Mouse (Mus musculus) CH12.LX (cell line): ENCODE data around the gene Saal1. TPM values are rescaled to one million over a fixed set of nuclear protein-coding genes. Genes with fewer than 3 reads are reported as not detected.

ENCODE experiments used
- DNase-seq: peaks from one replicate; pipeline ENCODE4 v3.0.0-alpha.2; 2013; ENCODE audit errors: extremely low read depth
- H3K27ac ChIP-seq: 2 replicates; pipeline ENCODE4 v1.5.1; 2012; ENCODE audit warnings: low read depth, mild to moderate bottlenecking, control low read depth, moderate library complexity; ENCODE audit not compliant: insufficient read depth
- H3K27me3 ChIP-seq: replicated peaks from 2 replicates; pipeline ENCODE3; 2012; ENCODE audit warnings: inconsistent platforms
- H3K36me3 ChIP-seq, 2 experiments: replicated peaks in 1 of 2; 2 replicates each; pipeline versions ENCODE3 to v1.6.1; 2012; ENCODE audit warnings: inconsistent platforms in 1 of 2, low read length in 1 of 2, mild to moderate bottlenecking in 1 of 2, mixed read lengths in 1 of 2, moderate library complexity in 1 of 2; ENCODE audit not compliant: control insufficient read depth in 1 of 2, insufficient read depth in 1 of 2
- H3K4me1 ChIP-seq, 2 experiments: 2 replicates each; pipeline ENCODE4 v1.6.1; 2012; ENCODE audit warnings: inconsistent platforms in 1 of 2, moderate library complexity in 1 of 2; ENCODE audit not compliant: insufficient read depth in 2 of 2, control insufficient read depth in 1 of 2
- H3K4me2 ChIP-seq: 2 replicates; pipeline ENCODE4 v1.6.1; 2012; ENCODE audit warnings: low read depth, mild to moderate bottlenecking, control low read depth; ENCODE audit not compliant: poor library complexity, insufficient read depth, severe bottlenecking
- H3K4me3 ChIP-seq, 3 experiments: fragments of 150-350 bp in 1 of 3; sonication (generic) in 1 of 3; replicated peaks in 1 of 3; 2 replicates each; pipeline versions ENCODE3 to v1.5.1; 2011 to 2012; ENCODE audit warnings: low read depth in 2 of 3, low read length in 2 of 3, mild to moderate bottlenecking in 2 of 3, moderate library complexity in 2 of 3, control low read depth in 1 of 3, improper control_type of control experiment in 1 of 3, inconsistent platforms in 1 of 3, mixed read lengths in 1 of 3; ENCODE audit not compliant: poor library complexity in 1 of 3
- H3K79me2 ChIP-seq: replicated peaks from 2 replicates; pipeline ENCODE4 v1.6.1; 2012; ENCODE audit warnings: mild to moderate bottlenecking, moderate library complexity; ENCODE audit not compliant: control insufficient read depth, poor library complexity, insufficient read depth, severe bottlenecking; ENCODE audit errors: extremely low read depth
- H3K9ac ChIP-seq: 2 replicates; pipeline ENCODE4 v1.6.1; 2012; ENCODE audit warnings: low read depth, mild to moderate bottlenecking, control low read depth, moderate library complexity; ENCODE audit not compliant: insufficient read depth
- H3K9me3 ChIP-seq: replicated peaks from 2 replicates; pipeline ENCODE3; 2012; ENCODE audit warnings: low read length, inconsistent platforms, mixed read lengths
- BHLHE40 ChIP-seq: IDR thresholded peaks from 2 replicates; pipeline ENCODE4 v1.6.1; 2011; ENCODE audit warnings: mild to moderate bottlenecking, low read depth, low read length, improper control_type of control experiment
- CHD1 ChIP-seq: IDR thresholded peaks from 2 replicates; pipeline ENCODE4 v1.6.1; 2012; ENCODE audit warnings: low read depth, low read length, improper control_type of control experiment, inconsistent platforms
- ELF1 ChIP-seq: IDR thresholded peaks from 2 replicates; pipeline ENCODE4 v1.6.1; 2014; ENCODE audit warnings: low read depth, mild to moderate bottlenecking, inconsistent platforms, low read length, improper control_type of control experiment
- EP300 ChIP-seq: IDR thresholded peaks from 2 replicates; pipeline ENCODE4 v1.6.1; 2011; ENCODE audit warnings: low read length, improper control_type of control experiment
- ETS1 ChIP-seq: conservative IDR thresholded peaks from 2 replicates; pipeline ENCODE4 v1.6.1; 2012; ENCODE audit warnings: low read depth, mild to moderate bottlenecking, inconsistent platforms, low read length, improper control_type of control experiment, moderate library complexity
- HCFC1 ChIP-seq: IDR thresholded peaks from 2 replicates; pipeline ENCODE4 v1.6.1; 2012; ENCODE audit warnings: low read depth, mild to moderate bottlenecking, inconsistent platforms, low read length, improper control_type of control experiment
- JUN ChIP-seq: IDR thresholded peaks from 2 replicates; pipeline ENCODE4 v1.6.1; 2011; ENCODE audit warnings: low read depth, mild to moderate bottlenecking, low read length, improper control_type of control experiment, moderate library complexity; ENCODE audit not compliant: insufficient read depth
- JUND ChIP-seq: conservative IDR thresholded peaks from 2 replicates; pipeline ENCODE4 v1.6.1; 2011; ENCODE audit warnings: low read depth, low read length, improper control_type of control experiment
- MAX ChIP-seq: IDR thresholded peaks from 2 replicates; pipeline ENCODE4 v1.6.1; 2011; ENCODE audit warnings: low read length, improper control_type of control experiment
- MAZ ChIP-seq: IDR thresholded peaks from 2 replicates; pipeline ENCODE4 v1.6.1; 2012; ENCODE audit warnings: low read depth, mild to moderate bottlenecking, inconsistent platforms, low read length, improper control_type of control experiment, moderate library complexity
- MXI1 ChIP-seq: IDR thresholded peaks from 2 replicates; pipeline ENCODE4 v1.6.1; 2011; ENCODE audit warnings: mild to moderate bottlenecking, low read depth, low read length, improper control_type of control experiment
- MYC ChIP-seq: IDR thresholded peaks from 2 replicates; pipeline ENCODE4 v1.6.1; 2011; ENCODE audit warnings: low read depth, mild to moderate bottlenecking, improper control_type of control experiment, low read length
- NRF1 ChIP-seq: IDR thresholded peaks from 2 replicates; pipeline ENCODE4 v1.6.1; 2014; ENCODE audit warnings: low read depth, mild to moderate bottlenecking, inconsistent platforms, low read length, improper control_type of control experiment, moderate library complexity
- PAX5 ChIP-seq: IDR thresholded peaks from 2 replicates; pipeline ENCODE4 v1.6.1; 2012; ENCODE audit warnings: low read length, inconsistent platforms, mixed read lengths
- POLR2A ChIP-seq: IDR thresholded peaks from 2 replicates; pipeline ENCODE4 v1.6.1; 2011; ENCODE audit warnings: low read depth, mild to moderate bottlenecking, improper control_type of control experiment, low read length
- POLR2AphosphoS2 ChIP-seq: IDR thresholded peaks from 2 replicates; pipeline ENCODE4 v1.6.1; 2011; ENCODE audit warnings: low read depth, low read length, improper control_type of control experiment
- RAD21 ChIP-seq: IDR thresholded peaks from 2 replicates; pipeline ENCODE4 v1.6.1; 2011; ENCODE audit warnings: low read depth, mild to moderate bottlenecking, low read length, improper control_type of control experiment, moderate library complexity
- SIN3A ChIP-seq: IDR thresholded peaks from 2 replicates; pipeline ENCODE4 v1.6.1; 2012; ENCODE audit warnings: low read length, improper control_type of control experiment, inconsistent platforms
- SMC3 ChIP-seq: IDR thresholded peaks from 2 replicates; pipeline ENCODE4 v1.6.1; 2011; ENCODE audit warnings: low read depth, low read length, improper control_type of control experiment
- USF1 ChIP-seq: IDR thresholded peaks from 2 replicates; pipeline ENCODE4 v1.6.1; 2014; ENCODE audit warnings: low read depth, mild to moderate bottlenecking, inconsistent platforms, low read length, improper control_type of control experiment
- ZKSCAN1 ChIP-seq: IDR thresholded peaks from 2 replicates; pipeline ENCODE4 v1.6.1; 2012; ENCODE audit warnings: low read depth, inconsistent platforms, low read length, improper control_type of control experiment, borderline replicate concordance
- ZMIZ1 ChIP-seq: IDR thresholded peaks from 2 replicates; pipeline ENCODE4 v1.6.1; 2012; ENCODE audit warnings: low read depth, mild to moderate bottlenecking, inconsistent platforms, low read length, improper control_type of control experiment
- ZNF384 ChIP-seq: IDR thresholded peaks from 2 replicates; pipeline ENCODE4 v1.6.1; 2012; ENCODE audit warnings: low read depth, low read length, improper control_type of control experiment, inconsistent platforms
- dilution Hi-C: fragments of 300-500 bp; cut with MboI; formaldehyde crosslinking; loops from 2 replicates; pipeline ENCODE4 v1.14.3; 2020; ENCODE audit warnings: low sequenced_read_pairs; ENCODE audit not compliant: extremely low pct_unique_long_range_greater_than_20kb, extremely low pct_ligation_motif_present
- in situ Hi-C: fragments of 300-500 bp; cut with MboI; formaldehyde crosslinking; loops from 3 replicates; pipeline ENCODE4 v1.14.3; 2019; ENCODE audit warnings: low sequenced_read_pairs, low pct_ligation_motif_present, low pct_unique_long_range_greater_than_20kb, mixed read lengths
- polyA plus RNA-seq: library from polyadenylated mRNA; unstranded; fragments of >175 nt; gene quantifications from 2 replicates; pipeline ENCODE4 v1.2.1, GENCODE M21; 2012; ENCODE audit warnings: low read depth; ENCODE audit not compliant: insufficient read length
- total RNA-seq, 2 experiments: library from RNA; depleted of rRNA; stranded (reverse); fragments of 300-350 nt in 1 of 2; fragments of >200 nt in 1 of 2; gene quantifications; 2 replicates each; pipeline ENCODE4 v1.2.3; 2012 to 2014

Gene Saal1
- total and polyA plus RNA-seq, 3 experiments, result 15.2 to 24.5 (median 16.6) TPM

DNA sequence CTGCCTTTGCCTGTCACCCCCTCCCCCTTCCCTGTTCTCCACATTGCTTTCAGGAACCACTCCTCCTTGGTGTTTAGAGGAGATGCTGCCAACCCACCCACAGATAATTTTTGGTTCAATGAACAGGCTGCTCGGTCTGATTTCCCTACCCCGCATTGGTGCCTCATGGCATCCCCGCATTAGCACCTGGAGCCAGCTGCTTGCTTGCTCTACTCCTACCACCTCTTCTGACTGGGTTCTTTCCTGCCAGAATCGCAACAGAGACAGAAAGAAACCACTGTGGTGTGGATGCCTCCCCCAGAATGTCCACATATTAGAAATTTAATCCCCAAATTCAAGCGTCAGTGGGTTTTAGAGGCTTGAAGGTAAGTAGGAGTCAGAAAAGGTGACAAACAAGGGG, 13.9 kb upstream of the Saal1 start:
- TF ChIP-seq JUND (no peak), ETS1 (no peak), EP300 (no peak), HCFC1 (no peak), RAD21 (no peak), PAX5 (no peak), ZKSCAN1 (no peak), ZMIZ1 (no peak), POLR2A (no peak), SMC3 (no peak), MYC (no peak), ZNF384 (no peak)
- in situ Hi-C loops, result no loop called here

DNA sequence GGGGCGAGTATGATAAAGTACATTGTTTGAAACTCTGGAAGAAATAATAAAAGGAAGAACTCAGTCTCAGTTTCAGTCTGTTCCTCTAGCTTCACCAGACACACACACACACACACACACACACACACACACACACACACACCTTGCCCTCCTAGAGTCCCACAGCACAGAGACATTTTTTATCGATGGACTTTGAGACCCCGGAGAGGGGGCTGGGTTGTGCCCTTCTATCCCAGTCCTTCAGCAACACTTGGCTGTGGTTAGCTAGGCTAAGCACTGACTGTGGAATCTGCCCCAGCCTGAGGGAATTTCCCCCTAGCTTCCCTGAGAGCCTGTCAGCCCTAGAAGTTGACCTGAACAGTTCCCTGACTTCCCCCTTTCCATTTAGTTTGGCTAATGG, 13.4 kb upstream of the Saal1 start:
- DNase-seq, result no peak
- dilution Hi-C loops (no loop called here), in situ Hi-C loops (no loop called here)
- Histone ChIP-seq H3K36me3 (no peaks in the 10 kb centered on the region), H3K9ac (no peak overlapping the region), H3K4me3 (no peak overlapping the region), H3K4me2 (no peak overlapping the region), H3K27me3 (no peaks in the 10 kb centered on the region), H3K27ac (no peak overlapping the region), H3K4me1 (peaks cover 11 to 31% of the 10 kb centered on the region in 2 experiments; a peak in 3 of 4 replicates), H3K79me2 (no peaks in the 10 kb centered on the region), H3K9me3 (no peaks in the 10 kb centered on the region)
- TF ChIP-seq BHLHE40 (peak; percentile 42), JUN (no peak), ETS1 (no peak), ZMIZ1 (no peak)

More for the DNA sequence above, 13.9 kb upstream of the Saal1 start:
- Histone ChIP-seq H3K4me3 (no peak overlapping the region), H3K27me3 (no peaks in the 10 kb centered on the region), H3K79me2 (no peaks in the 10 kb centered on the region), H3K4me2 (0 out of 2 replicates have a peak overlapping the region, but pooled peaks have one; percentile 29), H3K36me3 (no peaks in the 10 kb centered on the region), H3K9ac (no peak overlapping the region), H3K27ac (no peak overlapping the region), H3K9me3 (no peaks in the 10 kb centered on the region), H3K4me1 (peaks cover 11 to 31% of the 10 kb centered on the region in 2 experiments; a peak in 3 of 4 replicates)
- dilution Hi-C loops, result no loop called here
- DNase-seq, result no peak

DNA sequence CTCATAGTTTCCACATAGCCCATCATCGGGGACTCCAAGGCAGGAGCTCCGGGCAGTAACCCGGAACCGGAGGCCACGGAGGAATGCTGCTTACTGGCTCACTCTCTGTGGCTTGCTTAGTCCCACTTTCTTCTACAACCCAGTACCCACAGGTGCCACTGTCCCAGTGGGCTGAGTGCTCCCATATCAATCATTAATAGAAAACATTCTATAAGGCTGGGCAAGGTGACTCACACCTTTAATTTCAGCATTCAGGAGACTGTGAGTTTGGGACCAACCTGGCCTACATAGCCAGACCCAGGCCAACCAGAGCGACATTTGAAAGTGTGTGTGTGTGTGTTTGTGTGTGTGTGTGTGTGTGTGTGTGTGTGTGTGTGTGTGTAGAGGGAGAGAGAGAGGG, 12.9 kb upstream of the Saal1 start:
- no peak overlapping the region for H3K4me2 ChIP-seq
- H3K36me3 ChIP-seq, result no peaks in the 10 kb centered on the region
- dilution Hi-C loops (no loop called here), in situ Hi-C loops (no loop called here)
- TF ChIP-seq ELF1 (no peak), ETS1 (no peak), CHD1 (no peak), MAX (no peak), EP300 (no peak), NRF1 (no peak), MXI1 (no peak), USF1 (no peak), SIN3A (no peak), POLR2AphosphoS2 (no peak), MAZ (no peak), PAX5 (no peak)
- H3K9me3 ChIP-seq, result no peaks in the 10 kb centered on the region
- H3K9ac ChIP-seq, result no peak overlapping the region
- H3K4me3 ChIP-seq, result no peak overlapping the region
- no peak for DNase-seq
- no peaks in the 10 kb centered on the region for H3K27me3 ChIP-seq
- H3K79me2 ChIP-seq, result no peaks in the 10 kb centered on the region
- H3K27ac ChIP-seq, result no peak overlapping the region
- H3K4me1 ChIP-seq, result peaks cover 11 to 31% of the 10 kb centered on the region in 2 experiments; a peak in 3 of 4 replicates
